Mouse (Mus musculus): Measurements from ENCODE around the gene Clk4.

The Clk4 gene

GRCm38 (mm10) chr11:51308306-51308705 is 46.8 kb downstream of the Clk4 start:
- no peak for DNase-seq (ENCODE audit: low spot score in 2 of 2)

GRCm38 (mm10) chr11:51311846-51312245 is 50.3 kb downstream of the Clk4 start:
- no peak for DNase-seq (ENCODE audit: low spot score in 2 of 2)

GRCm38 (mm10) chr11:51315991-51316810 is 54.7 kb downstream of the Clk4 start:
- no peak for DNase-seq (ENCODE audit: low spot score in 2 of 2)

- no peak for DNase-seq (ENCODE audit: low spot score in 2 of 2)
Measured at GRCm38 (mm10) chr11:51320609-51321008, 59.1 kb downstream of the Clk4 start.

GRCm38 (mm10) chr11:51326908-51327307 is 65.4 kb downstream of the Clk4 start:
- DNase-seq (ENCODE audit: low spot score in 2 of 2): no peak

GRCm38 (mm10) chr11:51328387-51328942 is 66.9 kb downstream of the Clk4 start:
- DNase-seq (ENCODE audit: low spot score in 2 of 2): no peak

- no peak for DNase-seq (ENCODE audit: low spot score in 2 of 2)
Measured at GRCm38 (mm10) chr11:51329837-51330714, 68.5 kb downstream of the Clk4 start.

Measured in spleen, postnatal 36 days (tissue).